Mouse (Mus musculus) CD4-positive, CD25-positive, alpha-beta regulatory T cell, adult 4 months (primary cell): ENCODE results near the gene Slain1. TPM values are rescaled to one million over a fixed set of nuclear protein-coding genes. Genes with fewer than 3 reads are reported as not detected.
"Not testable (repeated sequence)": the region's sequence is repeated elsewhere in the genome, so short reads cannot be mapped to it uniquely, and the experiment has no call there.

Source experiments
- ATAC-seq: one replicate; pipeline ENCODE4 v1.8.0; 2017
- polyA plus RNA-seq, 2 experiments: library from polyadenylated mRNA; unstranded; fragments of 100-300 nt; shearing (Covaris generic); gene quantifications; one replicate each; pipeline ENCODE4 v1.2.1; 2017

Slain1 gene
- polyA plus RNA-seq, 2 experiments from 2014 or later: 10.2 to 20.0 TPM

- ATAC-seq: no peak
These were observed 73.8 kb downstream of the Slain1 start for GRCm38 (mm10) chr14:103723841-103724240.

- no peak for ATAC-seq
These were observed 78.5 kb downstream of the Slain1 start for GRCm38 (mm10) chr14:103728506-103728905.

GRCm38 (mm10) chr14:103728951-103729725, 79.1 kb downstream of the Slain1 start:
- ATAC-seq: no peak

GRCm38 (mm10) chr14:103729760-103730367, 79.8 kb downstream of the Slain1 start:
- no peak for ATAC-seq

GRCm38 (mm10) chr14:103732626-103733025, 82.6 kb downstream of the Slain1 start:
- ATAC-seq: no peak

- no peak for ATAC-seq
These were observed 91.2 kb downstream of the Slain1 start for GRCm38 (mm10) chr14:103741216-103741615.

- ATAC-seq: no peak
These were observed 92.1 kb downstream of the Slain1 start for GRCm38 (mm10) chr14:103742150-103742549.

- no peak for ATAC-seq
These were observed 97.3 kb downstream of the Slain1 start for GRCm38 (mm10) chr14:103747345-103747744.

GRCm38 (mm10) chr14:103750638-103751037, 100.6 kb downstream of the Slain1 start:
- not testable (repeated sequence) for ATAC-seq

GRCm38 (mm10) chr14:103751384-103751783, 101.4 kb downstream of the Slain1 start:
- no peak for ATAC-seq

- no peak for ATAC-seq
These were observed 102.7 kb downstream of the Slain1 start for GRCm38 (mm10) chr14:103752773-103753172.

- no peak for ATAC-seq
These were observed 104.0 kb downstream of the Slain1 start for GRCm38 (mm10) chr14:103754041-103754440.

GRCm38 (mm10) chr14:103754465-103754864, 104.4 kb downstream of the Slain1 start:
- no peak for ATAC-seq

Other genes starting within 250 kb of the Slain1 start
- under 1 TPM in 1 of 2 experiments, not detected in 1; 0.31 TPM for gene Scel, start 136.9 kb upstream of the Slain1 start, polyA plus RNA-seq
- gene Ednrb, start 194.2 kb downstream of the Slain1 start, polyA plus RNA-seq: under 1 TPM in 1 of 2 experiments, not detected in 1; 0.20 TPM